Mouse (Mus musculus) midbrain, postnatal 0 days (tissue): Measurements from ENCODE around the gene Arhgef3. TPM values are rescaled to one million over a fixed set of nuclear protein-coding genes. Genes with fewer than 3 reads are reported as not detected.

Experiments used
- ATAC-seq: fragments of 200-750 bp; cut with Nextera tagmentation; 2 replicates; pipeline ENCODE4 v1.8.0; 2017; ENCODE audit warnings: moderate number of reproducible peaks, mild to moderate bottlenecking, moderate TSS enrichment, moderate library complexity; ENCODE audit not compliant: low FRiP score
- DNase-seq: peaks from one replicate; pipeline ENCODE4 v3.0.0-alpha.2; 2015; ENCODE audit warnings: low spot score
- H3K27ac ChIP-seq: fragments of 300-500 bp; sonication (generic); 2 replicates; pipeline ENCODE4 v1.5.1; 2014; ENCODE audit warnings: low read depth, mild to moderate bottlenecking, low read length, mixed read lengths
- H3K27me3 ChIP-seq: fragments of 300-500 bp; sonication (generic); 2 replicates; pipeline ENCODE4 v1.6.1; 2014; ENCODE audit warnings: low read length, control low read depth, mixed read lengths; ENCODE audit not compliant: insufficient read depth
- H3K36me3 ChIP-seq: fragments of 300-500 bp; sonication (generic); 2 replicates; pipeline ENCODE4 v1.6.1; 2014; ENCODE audit warnings: low read length, control low read depth, mixed read lengths; ENCODE audit not compliant: insufficient read depth
- H3K4me1 ChIP-seq: fragments of 300-500 bp; sonication (generic); 2 replicates; pipeline ENCODE4 v1.6.1; 2014; ENCODE audit warnings: mild to moderate bottlenecking, control low read depth, antibody characterized with exemption, low read length, mixed read lengths; ENCODE audit not compliant: insufficient read depth
- H3K4me2 ChIP-seq: fragments of 300-500 bp; sonication (generic); 2 replicates; pipeline ENCODE4 v1.6.1; 2014; ENCODE audit warnings: low read depth, mild to moderate bottlenecking, low read length, mixed read lengths; ENCODE audit not compliant: poor library complexity, severe bottlenecking
- H3K4me3 ChIP-seq: fragments of 300-500 bp; sonication (generic); 2 replicates; pipeline ENCODE4 v1.5.1; 2014; ENCODE audit warnings: low read depth, mild to moderate bottlenecking, low read length, moderate library complexity
- H3K9ac ChIP-seq: fragments of 300-500 bp; sonication (generic); replicated peaks from 2 replicates; pipeline ENCODE4 v1.6.1; 2014; ENCODE audit warnings: mild to moderate bottlenecking, low read length, moderate library complexity, mixed read lengths; ENCODE audit not compliant: poor library complexity, severe bottlenecking
- H3K9me3 ChIP-seq: fragments of 300-500 bp; sonication (generic); 2 replicates; pipeline ENCODE4 v1.6.1; 2016; ENCODE audit warnings: low read length, control low read depth
- CTCF ChIP-seq: IDR thresholded peaks from 2 replicates; pipeline ENCODE4 v1.5.1; 2016; ENCODE audit warnings: antibody characterized with exemption, mild to moderate bottlenecking
- WGBS: fragments of 180-500 bp; shearing (Covaris S2); extraction: QIAGEN DNeasy Blood & Tissue Kit; methylation state at CpG from one replicate; pipeline ENCODE4 v1.1.7; 2014; 5-methylcytosine and 5-hydroxymethylcytosine counted together
- polyA plus RNA-seq: library from polyadenylated mRNA; unstranded; fragments of >200 nt; fragmentation: Nextera tagmentation; extraction: Ambion mirVana; gene quantifications from 2 replicates; pipeline ENCODE4 v1.2.1, GENCODE M21; 2015
- total RNA-seq: library from RNA; depleted of rRNA; stranded (reverse); fragments of >200 nt; gene quantifications from 2 replicates; pipeline ENCODE4 v1.2.3, GENCODE M21; 2014

Arhgef3 gene
- total and polyA plus RNA-seq, 2 experiments from 2014 or later: 13.3 to 17.0 TPM

- Histone ChIP-seq H3K4me2 (no peak overlapping the region), H3K4me3 (no peak overlapping the region), H3K27me3 (no peaks in the 10 kb centered on the region), H3K9ac (no peak overlapping the region), H3K9me3 (no peaks in the 10 kb centered on the region), H3K36me3 (no peaks in the 10 kb centered on the region), H3K4me1 (no peaks in the 10 kb centered on the region), H3K27ac (no peak overlapping the region)
- DNase-seq (no peak), ATAC-seq (no peak)
- 92% methylated on average over 5 of the region's 5 CpGs for WGBS
- no peak for TF ChIP-seq CTCF
These were observed 53.7 kb downstream of the Arhgef3 start for GRCm38 (mm10) chr14:27168387-27168786.

GRCm38 (mm10) chr14:27169287-27169686, 54.6 kb downstream of the Arhgef3 start:
- WGBS: 97% methylated on average over 4 of the region's 4 CpGs
- no peak overlapping the region for H3K27ac ChIP-seq
- H3K4me2 ChIP-seq: no peak overlapping the region
- TF ChIP-seq CTCF: no peak
- no peaks in the 10 kb centered on the region for H3K9me3 ChIP-seq
- no peaks in the 10 kb centered on the region for H3K4me1 ChIP-seq
- no peak overlapping the region for H3K4me3 ChIP-seq
- no peaks in the 10 kb centered on the region for H3K36me3 ChIP-seq
- no peaks in the 10 kb centered on the region for H3K27me3 ChIP-seq
- ATAC-seq (no peak), DNase-seq (no peak)
- H3K9ac ChIP-seq: no peak overlapping the region

GRCm38 (mm10) chr14:27170421-27170820, 55.7 kb downstream of the Arhgef3 start:
- Histone ChIP-seq H3K27me3 (no peaks in the 10 kb centered on the region), H3K4me1 (no peaks in the 10 kb centered on the region), H3K9ac (no peak overlapping the region), H3K4me3 (no peak overlapping the region), H3K27ac (no peak overlapping the region), H3K4me2 (no peak overlapping the region), H3K9me3 (no peaks in the 10 kb centered on the region), H3K36me3 (no peaks in the 10 kb centered on the region)
- 96% methylated on average over 2 of the region's 2 CpGs for WGBS
- TF ChIP-seq CTCF: no peak
- DNase-seq: no peak
- ATAC-seq: no peak

- TF ChIP-seq CTCF: no peak
- Histone ChIP-seq H3K4me2 (no peak overlapping the region), H3K4me1 (no peaks in the 10 kb centered on the region), H3K9me3 (no peaks in the 10 kb centered on the region), H3K27ac (no peak overlapping the region), H3K4me3 (no peak overlapping the region), H3K36me3 (no peaks in the 10 kb centered on the region), H3K27me3 (no peaks in the 10 kb centered on the region), H3K9ac (no peak overlapping the region)
- 78% methylated on average over 14 of the region's 14 CpGs for WGBS
- ATAC-seq (no peak), DNase-seq (no peak)
These were observed 56.6 kb downstream of the Arhgef3 start for GRCm38 (mm10) chr14:27171175-27171830.

- H3K4me2 ChIP-seq: no peak overlapping the region
- H3K4me3 ChIP-seq: no peak overlapping the region
- TF ChIP-seq CTCF: no peak
- no peak overlapping the region for H3K9ac ChIP-seq
- H3K27ac ChIP-seq: no peak overlapping the region
- no peaks in the 10 kb centered on the region for H3K27me3 ChIP-seq
- H3K4me1 ChIP-seq: no peaks in the 10 kb centered on the region
- H3K9me3 ChIP-seq: no peaks in the 10 kb centered on the region
- no peaks in the 10 kb centered on the region for H3K36me3 ChIP-seq
- ATAC-seq: no peak
- no peak for DNase-seq
- 82% methylated on average over 10 of the region's 10 CpGs for WGBS
These were observed 58.6 kb downstream of the Arhgef3 start for GRCm38 (mm10) chr14:27173178-27173803.

- no peak for TF ChIP-seq CTCF
- H3K27me3 ChIP-seq: no peaks in the 10 kb centered on the region
- H3K9me3 ChIP-seq: no peaks in the 10 kb centered on the region
- 76% methylated on average over 6 of the region's 6 CpGs for WGBS
- no peak overlapping the region for H3K4me2 ChIP-seq
- H3K27ac ChIP-seq: no peak overlapping the region
- no peak for DNase-seq
- no peaks in the 10 kb centered on the region for H3K4me1 ChIP-seq
- ATAC-seq: no peak
- no peak overlapping the region for H3K4me3 ChIP-seq
- H3K9ac ChIP-seq: no peak overlapping the region
- no peaks in the 10 kb centered on the region for H3K36me3 ChIP-seq
These were observed 59.6 kb downstream of the Arhgef3 start for GRCm38 (mm10) chr14:27174188-27174786.
